Mouse (Mus musculus): ENCODE results near the gene Itfg1.

The Itfg1 gene

DNA sequence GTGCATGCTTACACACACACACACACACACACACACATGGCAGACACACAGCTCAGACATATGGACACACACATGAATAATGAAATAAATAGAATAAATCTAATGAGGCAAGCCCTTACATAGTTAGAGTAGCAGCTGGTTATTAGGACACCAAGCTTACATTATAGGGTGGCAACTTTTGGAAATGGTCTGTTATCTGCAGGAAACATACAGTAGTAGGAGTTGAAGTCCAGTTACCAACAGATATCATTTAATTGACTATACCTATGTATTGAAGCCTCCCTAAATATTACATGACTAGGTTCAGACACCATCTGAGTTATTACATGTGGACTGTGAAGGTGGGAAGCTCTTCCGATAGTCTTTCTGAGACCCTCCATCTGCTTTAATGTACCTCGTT, 95.7 kb downstream of the Itfg1 start:
- no peak for DNase-seq (ENCODE audit: low spot score in 2 of 2)

- no peak for DNase-seq (ENCODE audit: low spot score in 2 of 2)
Measured at GRCm38 (mm10) chr8:85730545-85730944, 110.2 kb downstream of the Itfg1 start.

DNA sequence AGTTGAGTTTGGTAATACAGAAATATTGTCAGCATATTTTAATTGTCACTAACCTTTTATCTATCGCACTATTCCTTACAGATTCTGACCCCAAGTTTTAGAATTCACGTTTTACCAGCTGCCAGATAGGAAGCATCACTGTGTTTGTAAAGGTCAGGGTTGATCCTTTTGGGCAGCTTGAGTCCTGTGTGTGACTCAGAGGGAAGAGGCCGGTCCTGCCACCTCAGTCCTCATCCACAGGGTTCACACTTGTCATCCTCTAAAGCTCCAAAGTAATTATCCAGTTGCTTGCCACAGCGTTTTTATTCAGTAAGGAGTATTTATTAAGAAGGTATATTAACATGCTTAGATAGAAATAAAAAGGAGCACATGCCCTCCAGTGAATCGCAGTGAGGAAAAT, 123.5 kb downstream of the Itfg1 start:
- DNase-seq (ENCODE audit: low spot score in 2 of 2), result no peak

GRCm38 (mm10) chr8:85716696-85717095, 124.0 kb downstream of the Itfg1 start:
- DNase-seq (ENCODE audit: low spot score in 2 of 2), result no peak

- no peak for DNase-seq (ENCODE audit: low spot score in 2 of 2)
Measured at GRCm38 (mm10) chr8:85706988-85707387, 133.7 kb downstream of the Itfg1 start.

DNA sequence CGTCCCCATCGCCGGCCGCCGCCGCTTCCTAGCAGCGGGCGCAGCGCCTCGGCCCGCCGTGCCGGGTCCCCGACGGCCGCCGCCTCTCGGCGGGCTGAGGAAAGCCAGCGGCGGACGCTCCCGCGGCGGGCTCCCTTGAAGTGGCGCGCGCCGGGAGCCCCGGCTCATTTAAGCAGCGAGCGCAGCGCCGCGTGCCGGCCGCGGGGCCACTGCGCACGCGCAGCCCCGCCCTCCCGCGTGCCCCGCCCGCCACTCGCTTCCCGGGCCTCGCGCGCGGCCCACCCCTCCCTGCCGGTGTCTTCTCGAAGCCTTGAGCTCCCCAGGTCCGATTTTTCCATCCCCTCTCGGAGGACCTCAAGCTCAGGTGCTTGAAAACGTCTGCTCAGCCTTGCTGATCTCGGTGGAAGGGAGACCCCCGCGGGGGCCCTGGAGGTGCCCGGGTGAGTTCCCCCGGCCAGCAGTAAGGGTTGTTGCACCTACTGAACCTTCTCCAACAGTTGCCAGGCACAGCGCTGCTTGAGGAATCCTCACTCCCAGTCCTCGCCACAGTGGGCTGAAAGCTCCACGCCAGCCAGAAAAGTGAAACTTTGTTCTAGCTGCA, 139.9 kb downstream of the Itfg1 start, which contains the start of gene Neto2:
Neto2 (minus strand) TSS at position 174 of the 601 bp plus-strand sequence.
- DNase-seq (ENCODE audit: low spot score in 2 of 2), result peak; percentile 26 to 60

DNA sequence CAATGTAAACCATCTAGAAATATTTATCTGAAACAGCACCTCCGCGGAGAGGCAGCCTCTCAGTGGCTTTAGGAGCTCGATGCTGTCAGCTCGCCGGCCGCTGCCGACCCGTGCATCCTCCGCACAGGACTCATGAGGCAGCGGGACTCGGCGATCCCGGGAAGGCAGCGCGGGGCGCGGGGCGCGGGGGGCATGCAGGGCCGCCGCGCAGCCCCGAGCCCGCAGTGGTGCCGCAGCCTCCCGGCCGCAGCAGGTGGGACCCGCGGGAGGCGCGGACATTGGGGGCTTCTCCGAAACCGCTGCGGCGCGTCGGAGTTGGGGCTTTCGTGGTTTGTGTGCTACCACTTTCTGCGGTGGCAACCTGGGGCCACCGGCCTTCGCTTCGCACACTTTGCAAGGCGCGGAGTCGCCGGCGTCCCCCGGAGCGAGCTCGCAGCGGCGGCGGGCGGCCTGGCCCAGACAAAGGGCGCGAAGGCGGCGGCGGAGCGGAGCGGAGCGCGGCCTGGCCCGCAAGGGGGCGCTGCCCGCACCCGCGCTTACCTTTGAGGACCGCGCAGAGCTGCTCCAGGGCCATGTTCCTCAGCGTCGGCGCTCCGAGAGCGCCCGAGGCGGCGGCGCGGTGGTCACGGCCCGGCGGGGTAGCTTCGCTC, 140.5 kb downstream of the Itfg1 start:
- peak; percentile 13 to 19 for DNase-seq (ENCODE audit: low spot score in 2 of 2)

GRCm38 (mm10) chr8:85699051-85699450, 141.7 kb downstream of the Itfg1 start:
- DNase-seq (ENCODE audit: low spot score in 2 of 2), result peak; percentile 54 to 58

All from urinary bladder, postnatal 36 days (tissue).